Mouse (Mus musculus) left cerebral cortex, postnatal 14 days (tissue): Measurements from ENCODE around the gene Upf1. TPM values are rescaled to one million over a fixed set of nuclear protein-coding genes. Genes with fewer than 3 reads are reported as not detected.

Source experiments
- DNase-seq, 2 experiments: peaks; one replicate each; pipeline ENCODE4 v3.0.0; 2021 to 2022; ENCODE audit warnings: low spot score in 2 of 2, mixed read lengths in 1 of 2
- intact Hi-C: fragments of 180-260 bp; cut with DNase I; formaldehyde crosslinking; loops from one replicate; pipeline ENCODE4 v1.15.1; 2025
- total RNA-seq, 2 experiments: library from RNA; stranded (reverse); gene quantifications; 2 replicates each; pipeline ENCODE4 v1.2.3; 2021

Gene Upf1
- total RNA-seq, 2 experiments from 2014 or later, result 49.8 to 53.4 TPM

DNA sequence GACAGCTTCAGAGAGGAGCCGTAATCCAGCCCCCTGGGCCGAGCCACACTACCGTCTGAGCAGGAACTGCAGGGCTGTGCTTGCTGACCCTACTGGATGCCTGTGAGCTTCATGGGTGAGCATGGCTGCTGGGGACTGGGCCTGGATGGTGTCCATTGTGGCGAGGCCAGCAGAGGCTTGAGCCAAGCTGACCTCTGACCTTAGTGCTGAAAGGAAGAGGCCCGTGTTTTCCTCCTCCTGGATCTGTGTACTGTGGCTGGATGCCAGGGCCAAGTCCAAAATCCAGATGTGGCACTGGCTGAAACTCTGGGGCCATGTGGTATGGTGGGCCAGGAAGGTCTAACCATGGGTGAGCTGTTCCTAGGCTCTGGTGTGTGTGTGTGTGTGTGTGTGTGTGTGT, 11.0 kb upstream of the Upf1 start:
- DNase-seq, result no peak
- intact Hi-C loops, result no loop called here

DNA sequence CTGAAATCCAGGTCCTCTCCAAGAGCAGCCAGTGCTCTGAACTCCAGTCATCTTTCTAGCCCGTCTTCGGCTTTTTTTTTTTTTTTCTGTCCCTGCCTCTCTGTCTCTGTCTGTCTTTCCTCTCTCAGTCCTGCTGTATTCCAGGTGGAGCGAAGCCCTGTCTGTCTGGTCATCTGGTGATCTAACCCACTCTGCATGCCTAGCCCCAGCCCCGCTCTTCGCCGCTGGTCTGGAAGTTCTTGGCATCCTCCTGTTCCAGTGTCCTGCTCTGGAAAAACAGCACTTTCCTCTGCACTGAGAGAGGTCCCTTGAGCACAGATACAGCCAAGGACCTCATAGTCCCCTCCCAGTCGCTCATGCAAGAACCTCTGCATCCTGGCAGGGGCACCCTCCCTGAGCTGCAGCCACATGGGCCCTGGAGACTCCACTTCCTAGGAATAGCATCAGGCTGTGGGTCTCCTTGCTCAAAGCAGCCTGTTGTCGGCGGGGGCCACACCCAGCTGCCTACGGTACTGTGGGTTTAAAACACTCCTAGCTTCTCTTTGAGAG, 8.5 kb upstream of the Upf1 start:
- intact Hi-C loops, result no loop called here
- no peak for DNase-seq

DNA sequence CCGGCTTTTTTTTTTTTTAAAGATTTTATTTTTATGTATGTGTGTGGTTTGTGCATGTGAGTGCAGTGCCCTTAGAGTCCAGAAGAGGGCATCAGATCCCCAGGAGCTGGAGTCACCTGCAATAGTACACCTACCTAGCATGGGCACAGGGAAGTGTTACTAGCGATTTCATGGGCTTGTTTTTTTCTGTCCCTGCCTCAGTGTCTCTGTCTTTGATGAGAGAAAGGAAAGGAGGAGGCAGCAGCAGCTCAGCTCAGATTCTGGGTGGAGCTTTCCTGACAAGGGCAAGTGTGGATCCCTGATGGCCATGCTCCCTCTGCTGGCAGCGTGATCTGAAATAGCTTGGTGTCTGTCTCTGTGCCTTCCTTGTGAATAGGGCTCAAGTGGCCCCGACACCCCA, 7.7 kb upstream of the Upf1 start:
- no peak for DNase-seq
- intact Hi-C loops, result no loop called here

DNA sequence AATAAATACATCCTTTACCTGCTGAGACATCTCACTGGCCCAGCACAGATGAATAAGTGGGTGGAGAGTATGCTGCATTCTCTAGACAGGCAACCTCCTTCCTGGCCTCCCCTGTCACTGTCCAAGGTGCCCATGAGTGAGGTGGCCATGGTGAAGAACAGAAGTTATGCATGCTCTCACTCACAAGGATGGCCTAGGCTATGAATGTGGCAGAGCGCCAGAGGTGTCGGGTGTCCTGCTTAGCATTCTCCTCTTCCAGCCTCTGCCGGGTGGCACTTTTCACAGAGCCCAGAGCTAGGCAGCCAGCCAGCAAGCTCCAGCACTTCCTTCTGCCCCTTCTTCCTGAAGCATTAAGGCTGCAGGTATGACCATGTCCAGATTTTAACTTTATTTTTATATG, 6.3 kb upstream of the Upf1 start:
- intact Hi-C loops, result no loop called here
- DNase-seq, result no peak

DNA sequence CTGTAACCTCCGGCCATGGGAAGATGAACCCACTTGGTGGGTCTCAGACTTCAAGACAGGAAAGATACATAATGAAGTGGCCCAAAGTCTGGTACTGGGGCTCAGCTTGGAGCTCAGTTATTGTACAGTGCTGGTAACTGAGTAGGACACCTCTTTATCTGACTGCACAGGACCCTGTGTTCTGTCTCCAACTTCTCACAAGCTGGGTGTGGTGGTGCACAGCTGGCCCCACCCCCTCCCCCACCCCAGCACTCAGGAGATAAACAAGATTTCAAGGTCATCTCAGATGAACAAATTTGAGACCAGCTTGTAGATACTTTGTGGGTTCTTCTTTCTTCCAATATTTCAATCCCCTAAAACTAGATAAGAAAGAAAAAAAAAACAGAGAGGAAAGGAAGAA, 3.0 kb upstream of the Upf1 start:
- no peak for DNase-seq
- intact Hi-C loops, result no loop called here

DNA sequence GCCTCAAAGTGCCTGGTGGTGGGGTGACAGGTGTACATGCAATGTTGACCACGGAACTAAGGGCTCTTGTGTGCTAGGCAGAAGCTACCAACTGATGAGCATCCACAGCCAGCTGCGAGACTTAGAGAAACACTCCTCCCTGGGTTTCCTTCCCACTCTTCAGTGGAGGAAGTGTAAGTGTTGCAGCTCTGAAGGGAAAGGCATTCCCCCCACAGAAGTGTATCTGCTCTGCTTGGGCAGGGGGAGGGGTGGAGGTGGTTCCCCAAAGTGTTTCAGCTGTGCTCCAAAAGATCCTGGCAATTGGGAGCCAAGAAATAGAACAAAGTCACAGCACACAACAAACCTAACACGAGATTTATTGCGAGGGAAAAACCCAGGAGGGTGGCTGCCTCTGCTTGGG, 926 bp upstream of the Upf1 start:
- intact Hi-C loops, result no loop called here

DNA sequence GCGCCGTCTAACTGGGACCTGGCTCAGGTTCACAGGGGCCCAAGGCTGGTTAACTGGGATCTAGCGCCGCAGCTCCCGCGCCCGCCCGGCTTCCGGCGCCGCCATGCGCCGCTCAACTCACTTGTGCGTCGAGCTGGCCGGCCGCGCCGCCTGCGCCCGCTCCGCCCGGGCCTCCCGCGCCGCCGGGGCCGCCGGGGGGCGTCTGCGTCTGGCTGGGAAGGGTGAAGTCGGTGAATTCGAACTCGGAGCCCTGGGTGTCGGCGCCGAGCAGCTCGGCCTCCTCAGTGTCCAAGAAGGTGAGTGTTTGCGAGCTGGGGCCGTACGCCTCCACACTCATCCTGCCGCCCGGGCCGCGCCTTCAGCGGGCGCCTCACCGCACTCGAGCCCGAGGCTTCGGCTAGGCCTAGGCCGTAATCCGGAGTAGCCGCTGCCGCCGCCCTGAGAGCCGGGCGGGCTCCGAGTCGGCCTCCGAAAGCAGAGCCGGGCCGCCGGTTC, 374 bp downstream of the Upf1 start:
- DNase-seq, result no peak
- intact Hi-C loops, result no loop called here

More for the DNA sequence above, 926 bp upstream of the Upf1 start:
- DNase-seq, result peak; percentile 54 to 81

DNA sequence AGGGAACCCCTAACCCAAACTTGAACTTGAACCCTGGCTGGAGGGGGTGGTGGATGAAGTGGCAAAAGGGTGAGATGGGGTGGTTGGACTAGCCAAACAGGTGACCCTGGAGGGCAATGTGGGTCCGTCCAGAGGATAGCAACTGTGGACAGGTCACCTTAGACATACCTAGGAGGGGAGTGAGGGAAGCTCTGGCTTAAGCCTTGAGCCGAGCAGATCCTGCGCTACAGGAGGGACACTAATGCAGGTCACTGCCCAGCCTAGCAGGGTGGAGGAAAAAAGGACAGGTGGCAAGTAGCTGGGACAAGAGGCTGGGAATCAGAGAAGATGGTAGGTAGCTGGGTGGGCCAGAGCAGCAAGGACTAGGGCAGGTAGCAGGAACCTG, 1.1 kb downstream of the Upf1 start:
- intact Hi-C loops, result no loop called here
- DNase-seq, result no peak

DNA sequence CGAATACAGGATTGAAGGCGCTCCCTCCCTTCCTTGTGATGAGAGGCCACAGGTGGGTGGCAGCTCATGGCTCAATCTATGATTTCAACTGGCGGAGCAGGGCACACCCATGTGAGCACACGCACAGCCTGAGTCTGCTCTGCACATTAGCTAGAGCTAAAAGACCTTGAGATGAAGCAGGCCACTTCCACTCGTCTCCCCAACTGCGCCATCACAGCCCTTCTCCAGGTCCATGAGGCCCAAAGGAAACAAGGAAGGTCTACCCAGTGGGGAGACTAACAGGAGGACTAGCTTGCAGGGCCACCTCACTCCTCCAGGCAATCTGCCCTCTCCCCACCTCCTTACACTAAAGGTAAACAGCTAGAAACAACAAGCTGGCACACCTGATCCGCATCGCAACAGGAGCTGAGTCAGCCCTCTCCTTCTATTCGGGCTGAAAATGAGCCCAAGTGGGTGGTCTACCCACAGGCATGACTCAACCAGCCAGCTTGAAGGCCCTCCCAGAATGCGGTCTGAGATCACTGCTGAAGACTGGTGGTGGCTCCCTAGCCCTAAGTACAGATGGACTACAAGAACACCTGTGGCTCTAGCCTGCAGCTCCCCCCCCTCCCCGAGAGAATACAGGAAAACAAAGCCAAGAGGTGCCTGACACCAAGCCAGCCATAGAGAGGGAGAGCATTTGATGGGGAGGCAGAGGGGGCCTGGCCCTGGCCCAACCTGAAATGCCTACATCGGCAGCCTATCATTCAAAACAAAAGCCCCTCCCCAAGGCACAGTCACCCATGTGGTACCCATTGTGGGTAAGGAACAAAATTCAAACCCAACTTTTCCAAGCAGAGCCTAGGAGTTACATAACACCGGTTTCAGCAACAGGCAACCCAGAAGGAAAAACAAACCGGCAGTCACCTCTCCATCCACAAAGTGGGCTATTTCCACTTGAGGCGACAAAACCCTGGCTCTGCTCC, 1.8 kb downstream of the Upf1 start:
- no peak for DNase-seq
- intact Hi-C loops, result no loop called here

DNA sequence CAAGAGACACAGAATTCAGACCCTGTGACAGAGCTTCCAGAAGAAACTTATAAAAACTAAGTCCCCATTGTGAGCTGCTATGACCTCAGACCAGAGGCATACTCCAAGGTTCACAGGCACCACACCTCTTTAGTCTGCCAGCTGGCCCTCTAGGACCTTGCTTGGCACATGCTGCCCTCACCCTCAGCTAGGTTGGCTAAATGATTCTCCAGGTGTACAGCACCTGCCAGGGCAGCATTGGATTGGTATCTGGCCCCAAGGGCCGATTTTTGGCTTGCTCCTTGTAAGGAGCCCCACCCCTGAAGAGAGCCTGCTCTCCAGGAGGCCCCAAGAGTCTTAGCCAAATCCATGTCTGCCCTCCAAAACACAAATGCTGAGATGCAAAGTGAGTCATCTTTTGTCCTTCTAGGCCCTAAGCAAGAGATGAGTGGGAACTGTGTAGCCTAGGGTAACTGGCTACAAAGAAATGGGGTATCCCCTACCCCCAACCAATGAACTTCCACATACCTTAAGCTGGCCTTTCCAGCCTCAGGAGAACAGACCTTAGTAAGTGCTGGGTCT, 5.1 kb downstream of the Upf1 start:
- intact Hi-C loops, result no loop called here
- no peak for DNase-seq

DNA sequence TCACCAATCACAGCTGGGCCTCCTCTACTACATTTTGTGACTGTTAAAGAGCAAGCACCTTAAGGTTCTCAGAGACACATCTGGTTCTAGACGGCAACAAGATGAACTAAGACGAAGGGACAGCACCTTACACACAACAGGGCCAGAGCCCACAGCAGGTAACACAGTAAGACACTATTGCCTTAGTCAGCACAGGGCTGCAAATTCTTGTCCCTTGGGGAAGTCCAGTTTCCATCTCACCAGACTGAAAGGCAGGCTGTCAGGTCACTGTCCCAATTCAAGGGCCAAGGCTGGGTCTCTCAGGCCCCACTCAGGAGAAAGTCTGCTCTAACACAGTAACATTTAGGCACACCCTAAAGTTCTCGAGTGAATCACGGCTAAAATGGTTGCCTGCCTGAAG, 5.6 kb downstream of the Upf1 start:
- intact Hi-C loops, result no loop called here
- DNase-seq, result no peak

DNA sequence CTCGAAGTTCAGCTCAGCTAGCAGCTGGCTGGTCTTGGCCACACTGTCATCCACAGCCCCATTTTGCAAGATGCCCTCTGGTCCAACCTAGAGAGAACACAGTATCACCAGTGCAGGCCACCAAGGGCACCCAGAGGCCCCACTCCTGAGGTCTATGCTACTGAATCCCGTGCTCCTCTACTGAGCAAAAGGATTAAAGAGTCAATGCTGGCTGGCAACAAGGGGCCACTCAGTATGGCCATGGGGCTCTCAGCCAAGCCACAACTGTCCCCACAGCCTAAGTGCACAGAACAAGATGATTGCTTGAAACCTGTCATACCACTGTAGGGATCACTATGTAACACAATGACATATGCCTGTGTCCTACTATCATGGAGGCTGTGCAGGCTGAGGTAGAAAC, 8.8 kb downstream of the Upf1 start:
- DNase-seq, result no peak
- intact Hi-C loops, result loop anchor here (5.0 kb wide), 1 partner anchor 163 kb away; the partner anchor contains the start of gene Rex1bd

DNA sequence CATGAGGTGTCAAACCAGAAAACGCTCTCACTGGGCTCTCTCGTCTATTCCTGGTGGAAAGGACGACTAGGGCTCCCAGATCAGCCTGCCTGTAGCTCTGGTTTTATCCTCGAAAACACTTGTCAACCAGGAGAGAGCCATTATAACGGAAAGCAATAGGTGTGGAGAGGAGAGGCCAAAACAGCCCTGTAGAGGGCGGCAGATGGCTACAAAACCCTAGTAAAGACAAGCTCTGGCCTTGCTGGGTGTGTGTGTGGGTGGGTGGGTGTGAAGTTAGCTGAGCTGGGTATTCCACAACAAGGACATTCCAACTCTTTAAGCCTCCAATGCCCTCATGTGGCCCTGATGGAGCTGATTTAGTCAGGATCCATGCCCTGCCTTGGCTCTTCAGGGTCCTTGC, 9.4 kb downstream of the Upf1 start:
- peak; percentile 47 to 79 for DNase-seq
- intact Hi-C loops, result loop anchor here (5.0 kb wide), 1 partner anchor 164 kb away; the partner anchor contains the start of gene Rex1bd

DNA sequence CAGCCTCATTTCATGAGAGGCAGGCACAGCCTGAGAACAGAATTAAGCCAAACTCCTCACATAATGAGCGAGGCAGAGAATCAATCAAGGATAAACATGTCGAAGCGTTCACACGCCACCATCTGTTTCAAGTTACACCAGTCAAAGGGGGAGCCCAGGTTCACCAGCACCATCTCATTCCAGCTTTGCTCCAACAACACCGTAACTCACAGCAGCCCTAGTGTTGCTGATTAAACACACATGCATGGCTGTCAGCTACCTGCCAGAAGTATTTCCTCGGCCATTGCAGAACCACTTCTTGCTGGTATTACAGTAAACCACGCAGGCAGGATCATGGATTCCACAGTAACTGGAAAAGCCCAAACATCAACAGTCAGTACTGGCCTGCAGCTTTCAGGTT, 10.0 kb downstream of the Upf1 start:
- intact Hi-C loops, result loop anchor here (5.0 kb wide), 1 partner anchor 164 kb away; the partner anchor contains the start of gene Rex1bd
- no peak for DNase-seq

DNA sequence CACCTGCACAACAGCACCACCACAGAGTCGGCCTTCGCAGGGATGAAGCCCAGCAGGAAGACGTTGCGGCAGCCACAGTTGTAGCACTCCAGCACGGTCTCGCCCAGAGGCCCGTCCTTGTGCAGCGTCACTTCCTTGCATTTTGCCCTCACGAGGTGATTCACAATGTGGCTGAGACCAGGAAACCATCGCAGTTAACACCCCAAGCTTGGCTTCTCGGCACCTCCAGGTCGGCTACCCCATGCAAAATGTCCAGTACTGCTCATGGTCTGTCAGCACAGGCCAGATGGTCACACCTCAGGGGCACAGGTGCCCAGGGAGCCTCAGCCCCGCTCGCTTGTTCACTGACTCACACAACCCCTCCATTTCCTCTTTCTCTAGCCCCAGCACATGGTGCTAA, 11.1 kb downstream of the Upf1 start:
- intact Hi-C loops, result loop anchor here (5.0 kb wide), 1 partner anchor 165 kb away; the partner anchor contains the start of gene Rex1bd
- no peak for DNase-seq

DNA sequence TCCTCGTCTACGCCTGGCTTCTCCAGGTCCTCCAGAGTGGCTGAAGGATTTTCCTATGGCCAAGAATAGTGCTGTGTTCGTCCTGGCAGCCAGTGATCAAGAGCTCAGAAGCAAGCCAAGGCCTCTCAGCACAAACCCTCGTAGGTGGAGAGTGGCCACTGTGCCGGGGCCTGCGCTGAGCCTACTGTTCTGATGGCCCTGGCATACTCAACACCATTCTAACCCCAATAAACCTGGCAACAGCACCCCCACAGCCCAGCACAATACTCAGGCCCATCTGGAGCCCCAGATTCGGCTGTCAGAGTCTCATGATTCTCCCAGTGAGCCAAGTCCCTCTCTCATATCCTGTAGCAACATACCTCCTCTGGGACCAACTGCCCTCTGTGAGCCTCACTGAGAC, 12.4 kb downstream of the Upf1 start:
- intact Hi-C loops, result loop anchor here (5.0 kb wide), 1 partner anchor 167 kb away; the partner anchor contains the start of gene Rex1bd
- DNase-seq, result no peak

DNA sequence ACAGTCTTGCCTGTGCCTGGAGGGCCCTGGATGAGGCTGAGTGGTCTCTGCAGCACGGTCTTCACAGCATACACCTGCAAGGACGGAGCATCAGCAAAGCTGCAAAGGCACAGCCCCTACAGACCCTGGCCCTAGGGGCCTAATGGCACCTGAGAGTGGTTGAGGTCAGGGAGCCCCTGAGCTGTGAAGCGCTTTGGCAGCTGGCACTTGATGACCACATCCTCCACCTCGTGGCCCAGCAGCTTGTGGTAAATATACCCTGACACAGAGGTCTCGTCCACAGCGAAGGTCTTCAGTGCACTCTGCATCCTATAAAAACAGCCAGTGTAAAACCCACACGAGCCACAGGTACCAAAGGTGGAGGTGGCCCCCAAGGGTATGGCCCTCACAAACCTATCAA, 14.1 kb downstream of the Upf1 start:
- intact Hi-C loops, result no loop called here
- no peak for DNase-seq

DNA sequence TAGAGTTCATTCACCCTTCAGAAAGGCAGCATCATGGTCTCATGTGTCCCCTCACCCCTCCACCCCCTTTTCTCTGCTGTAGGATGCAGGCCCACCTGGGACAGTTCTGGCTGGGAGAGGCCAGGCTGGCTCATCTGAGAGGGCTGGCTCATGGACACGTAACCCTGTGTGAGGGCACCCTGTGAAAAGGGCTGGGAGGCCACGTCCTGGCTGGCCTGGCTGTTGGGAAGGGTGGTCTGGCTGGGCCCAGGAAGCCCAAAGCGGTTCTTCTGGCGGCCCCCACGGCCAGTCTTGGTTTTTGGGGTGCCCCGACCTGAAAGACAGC, 20.2 kb downstream of the Upf1 start:
- no peak for DNase-seq
- intact Hi-C loops, result no loop called here

DNA sequence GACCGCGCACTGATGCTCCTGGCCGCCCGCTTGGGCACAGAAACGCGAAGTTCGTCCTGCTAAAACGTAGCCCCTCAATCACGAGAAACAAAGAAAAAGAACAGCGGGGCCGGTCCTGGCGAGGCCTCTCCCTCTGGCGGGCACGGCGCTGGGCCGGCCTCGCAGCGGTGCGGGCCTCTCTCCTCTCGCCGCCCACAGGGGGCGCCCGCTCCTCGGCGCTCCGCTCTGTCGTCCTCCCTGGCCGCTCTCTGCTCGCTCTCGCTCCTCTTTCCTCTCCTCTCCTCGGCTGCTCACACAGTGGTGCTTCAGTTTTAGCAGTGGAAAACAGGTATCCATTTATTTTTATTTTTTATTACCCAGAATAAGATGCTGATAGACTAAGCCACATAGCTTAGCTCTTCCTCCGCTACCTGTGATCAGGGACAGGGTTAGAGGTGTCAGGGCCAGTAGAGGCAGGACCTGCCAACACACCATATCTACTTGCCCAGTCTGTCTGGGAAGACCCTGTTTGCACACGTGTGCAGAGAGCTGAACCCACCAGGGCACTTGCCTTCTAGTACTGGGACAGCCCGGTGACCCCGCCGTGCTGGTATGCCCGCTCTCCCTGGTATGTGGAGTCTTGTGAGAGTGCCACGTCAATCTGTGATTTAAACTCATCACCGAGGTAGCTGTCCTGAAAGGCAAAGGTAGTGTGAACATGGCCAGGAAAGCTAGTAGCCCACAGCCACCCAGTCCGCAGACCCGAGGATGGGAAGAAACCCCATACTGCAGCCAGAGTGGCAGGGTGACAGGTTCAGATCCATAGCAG, 20.8 kb downstream of the Upf1 start:
- intact Hi-C loops, result no loop called here
- peak; percentile 74 to 80 for DNase-seq

DNA sequence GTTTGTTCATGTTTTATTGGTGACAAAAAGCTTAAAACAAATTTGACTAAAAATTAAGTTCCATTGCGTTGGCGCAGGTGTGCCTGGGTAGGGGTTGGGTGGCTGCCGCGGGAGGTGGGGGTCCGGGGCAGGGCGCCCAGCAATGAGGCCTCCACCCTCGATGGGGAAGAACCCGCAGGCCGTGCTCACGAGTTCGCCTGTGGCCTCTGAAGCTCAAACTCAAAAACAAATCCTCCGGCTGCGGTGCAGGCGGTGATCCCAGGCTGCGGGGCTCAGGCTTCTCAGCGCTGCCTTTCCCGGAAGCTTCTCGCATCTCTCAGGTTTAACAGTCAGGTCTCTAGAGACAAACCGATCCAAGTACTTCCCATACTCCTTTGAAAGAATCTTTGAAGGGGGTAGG, 21.6 kb downstream of the Upf1 start:
- intact Hi-C loops, result no loop called here
- DNase-seq, result no peak
